Mouse (Mus musculus) spleen, postnatal 36 days (tissue): Measurements from ENCODE around the gene H3f3a.

ENCODE experiments used
- DNase-seq, 2 experiments: peaks; one replicate each; pipeline ENCODE4 v3.0.0; 2022; ENCODE audit warnings: low spot score in 2 of 2, mixed read lengths in 1 of 2

Gene H3f3a

DNA sequence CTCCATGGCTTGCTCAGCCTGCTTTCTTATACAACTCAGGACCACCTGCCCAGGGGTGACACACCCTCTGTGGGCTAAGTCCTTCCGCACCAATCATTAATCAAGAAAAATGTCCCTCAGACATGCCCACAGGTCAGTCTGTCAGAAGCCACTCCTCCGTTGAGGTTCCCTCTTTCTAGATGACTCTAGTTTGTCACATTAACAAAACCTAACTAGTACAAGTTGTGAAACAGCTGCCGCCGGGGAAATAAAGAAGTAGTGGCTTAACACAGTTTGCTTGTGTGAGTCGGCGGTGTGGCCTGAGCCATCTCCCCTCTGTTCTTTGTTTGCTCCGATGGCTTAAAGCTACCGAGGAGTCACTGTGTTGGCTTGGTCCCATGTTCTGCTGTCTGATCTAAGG is 51.1 kb downstream of the H3f3a start:
- peak in 1 of 2 experiments; percentile 39 for DNase-seq

DNA sequence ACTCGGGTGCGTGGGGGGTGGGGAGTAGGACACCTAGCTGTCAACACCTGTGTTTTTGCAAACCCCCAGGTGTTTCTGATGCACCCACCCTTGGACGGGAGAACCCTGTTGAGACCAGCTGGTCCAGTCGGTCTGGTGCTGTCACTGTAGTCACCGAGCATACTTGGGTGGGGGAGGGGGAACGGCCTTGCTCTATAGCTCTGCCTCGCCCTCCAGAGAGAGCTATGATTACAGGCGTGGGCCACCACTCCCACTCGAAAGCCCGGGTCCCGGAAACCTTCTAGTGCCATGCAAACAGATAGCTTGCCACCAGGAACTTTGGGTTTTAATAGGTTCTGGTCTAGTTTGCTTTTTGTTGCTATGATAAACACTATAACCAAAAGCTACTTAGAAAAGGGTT is 51.6 kb downstream of the H3f3a start:
- no peak for DNase-seq

DNA sequence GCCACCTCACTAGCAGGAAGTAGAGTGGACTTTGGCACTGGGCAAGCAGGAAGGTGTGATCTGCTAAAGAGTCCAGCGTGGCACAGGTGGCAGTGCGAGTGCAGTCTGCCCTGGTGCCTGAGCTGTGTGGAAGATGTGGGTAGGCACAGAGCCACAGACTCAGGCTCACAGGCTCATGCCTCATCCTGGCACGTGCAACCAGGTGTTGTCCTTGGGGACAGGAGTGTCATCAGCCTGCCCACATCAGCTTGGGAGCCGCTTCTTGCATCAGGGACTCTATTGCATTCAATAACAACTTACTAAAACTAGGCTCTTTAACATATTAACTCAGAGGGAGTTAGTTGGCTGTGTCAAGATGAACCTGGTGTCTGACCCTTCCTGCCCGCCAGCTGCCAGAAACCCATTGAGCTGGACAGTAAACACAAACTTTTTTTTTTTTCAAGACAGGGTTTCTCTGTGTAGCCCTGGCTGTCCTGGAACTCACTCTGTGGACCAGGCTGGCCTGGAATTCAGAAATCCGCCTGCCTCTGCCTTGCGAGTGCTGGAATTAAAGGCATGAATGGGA is 55.7 kb downstream of the H3f3a start:
- no peak for DNase-seq

DNA sequence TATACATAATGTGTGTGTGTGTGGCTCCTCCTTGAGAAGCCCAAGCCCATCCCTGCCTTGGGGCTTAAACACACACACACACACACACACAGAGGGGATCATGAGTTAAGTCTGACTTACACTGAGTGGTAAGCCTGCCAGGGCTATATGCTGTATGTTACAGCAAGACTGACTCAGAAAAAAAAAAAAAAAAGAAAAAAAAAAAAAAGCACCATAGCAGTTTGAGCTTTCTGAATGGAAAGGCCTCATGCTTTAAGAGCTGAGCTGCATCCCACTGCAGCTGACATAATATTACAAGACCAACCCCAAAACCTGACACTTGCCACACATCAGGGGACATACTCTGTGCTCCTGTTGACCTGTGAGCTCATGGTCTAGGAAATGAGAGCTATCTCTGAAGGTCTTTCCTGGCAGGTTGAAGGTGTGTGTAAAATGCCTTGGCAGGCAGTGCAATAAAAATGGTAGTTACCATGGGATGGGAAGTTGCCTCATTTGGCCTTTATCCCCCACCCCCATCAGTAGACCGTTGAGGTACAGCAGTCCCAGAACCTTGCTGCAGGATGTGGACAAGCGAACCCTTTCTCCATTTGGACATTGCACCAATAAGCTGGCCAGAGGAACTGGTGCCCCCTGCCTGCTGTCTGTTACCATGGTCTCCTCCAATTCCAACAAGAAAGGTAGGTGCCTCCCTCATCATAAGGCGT is 56.3 kb downstream of the H3f3a start:
- DNase-seq = no peak

DNA sequence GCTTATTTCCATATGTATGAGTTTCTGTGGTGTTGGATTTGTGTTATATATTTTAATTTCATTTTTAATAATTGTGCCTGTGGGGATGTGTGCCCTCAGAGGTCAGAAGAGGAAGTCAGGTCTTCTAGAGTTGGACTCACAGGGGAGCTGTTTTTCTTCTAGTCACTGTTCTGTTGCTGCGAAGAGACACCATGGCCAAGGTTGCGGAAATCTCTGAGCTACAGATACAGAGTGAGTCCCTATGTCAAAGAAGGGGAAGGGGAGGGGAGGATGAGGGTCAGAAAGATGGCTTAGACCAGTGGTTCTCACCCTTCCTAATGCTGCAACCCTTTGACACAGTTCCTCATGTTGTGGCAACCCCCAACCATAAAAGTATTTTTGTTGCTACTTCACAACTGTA is 57.0 kb downstream of the H3f3a start:
- DNase-seq = no peak

DNA sequence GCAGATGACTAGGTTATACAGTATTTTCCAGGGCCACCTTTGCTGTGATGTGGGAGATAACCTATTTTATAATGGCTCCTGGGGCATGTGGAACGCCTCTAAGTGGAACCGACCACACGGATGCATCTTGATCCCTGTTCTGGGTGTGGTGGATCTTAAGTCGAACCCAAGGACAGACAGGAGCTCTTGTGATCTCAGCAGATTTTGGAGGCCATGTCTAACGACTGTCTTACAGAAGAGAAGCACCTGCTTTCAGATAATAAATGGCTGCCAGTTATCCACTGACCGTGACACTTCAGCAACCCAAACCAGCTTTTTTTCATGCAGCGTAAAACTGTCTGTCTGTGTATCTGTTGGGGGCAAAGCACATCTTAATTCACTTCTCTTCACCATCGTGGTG is 59.4 kb downstream of the H3f3a start:
- no peak for DNase-seq

DNA sequence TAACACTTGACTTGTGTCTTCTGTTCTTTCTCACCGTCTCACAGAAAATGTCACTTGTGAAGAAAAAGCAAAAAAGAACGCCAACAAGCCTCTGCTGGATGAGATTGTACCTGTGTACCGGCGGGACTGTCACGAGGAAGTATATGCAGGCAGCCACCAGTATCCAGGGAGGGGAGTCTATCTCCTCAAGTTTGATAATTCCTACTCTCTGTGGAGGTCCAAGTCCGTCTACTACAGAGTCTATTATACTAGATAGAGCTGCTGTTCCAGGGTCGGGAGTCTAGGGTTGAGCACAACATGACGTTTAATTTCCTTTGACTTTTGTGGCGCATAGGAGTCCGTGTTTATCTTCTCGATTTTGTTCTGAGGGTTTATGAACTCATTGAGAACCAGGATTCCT is 61.6 kb downstream of the H3f3a start:
- no peak for DNase-seq
